Comparison of ENCODE assay signal across 15 mouse cellular contexts in the genomic region with DNA sequence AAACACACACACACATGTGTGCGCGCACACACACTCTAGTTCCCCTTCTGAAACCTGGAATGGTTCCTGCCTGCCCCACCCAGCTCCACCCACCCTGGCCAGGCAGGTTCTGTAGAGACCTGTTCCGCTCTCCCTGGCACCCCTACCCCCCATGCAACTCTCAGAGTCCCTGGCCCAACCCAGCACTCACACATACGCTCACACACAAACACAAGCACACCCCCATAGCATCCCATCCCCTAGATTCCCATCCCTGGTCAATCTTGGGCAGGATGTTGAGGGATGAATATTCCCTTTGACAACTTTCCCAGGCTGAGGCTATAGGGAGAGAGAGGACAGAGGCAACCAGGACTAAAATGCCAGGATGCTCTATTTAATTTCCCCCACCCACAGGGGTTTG. TPM values are rescaled to one million over a fixed set of nuclear protein-coding genes. Genes with fewer than 3 reads are reported as not detected.
DNase-seq lines count a peak whose midpoint lies in the region; ATAC-seq lines count a peak whose summit lies in the region.
"Had no signal": no experiment of that assay in that cellular context is flagged by ENCODE, and none has a peak within 500 bp of the region (broad histone marks: within the 10 kb centered on the region; RNA-seq: fewer than 3 reads in every experiment).

No protein-coding gene starts in this region.

- H3K4me3 ChIP-seq in hindbrain, embryonic 10.5 days = 0 out of 2 replicates have a peak overlapping the region, but pooled peaks have one; percentile 20
- H3K4me3 ChIP-seq in hindbrain, embryonic 16.5 days (ENCODE audit: low read length) = no peak overlapping the region
- H3K4me3 ChIP-seq in midbrain, embryonic 12.5 days = no peak overlapping the region
- H3K4me3 ChIP-seq: liver, embryonic 15.5 days had no signal

- ATAC-seq in hindbrain, embryonic 16.5 days = no peak
- ATAC-seq in midbrain, embryonic 12.5 days (ENCODE audit: low FRiP score, low read depth) = no peak
- ATAC-seq: Patski had no signal

- H3K36me3 ChIP-seq in hindbrain, embryonic 10.5 days = peaks cover 60% of the 10 kb centered on the region
- H3K36me3 ChIP-seq in hindbrain, embryonic 16.5 days (ENCODE audit: control insufficient read depth, insufficient read depth, low read length) = no peaks in the 10 kb centered on the region
- H3K36me3 ChIP-seq in midbrain, embryonic 12.5 days = peaks cover 23% of the 10 kb centered on the region
- H3K36me3 ChIP-seq: liver, embryonic 15.5 days had no signal

- peak overlapping the region; percentile 94 for H3K27ac ChIP-seq in hindbrain, embryonic 10.5 days
- H3K27ac ChIP-seq in hindbrain, embryonic 16.5 days (ENCODE audit: low read depth, low read length) = no peak overlapping the region
- H3K27ac ChIP-seq in midbrain, embryonic 12.5 days (replicated peaks) = peak overlapping the region; percentile 99
- H3K27ac ChIP-seq: liver, embryonic 15.5 days had no signal

- H3K4me1 ChIP-seq in hindbrain, embryonic 10.5 days (replicated peaks) = peaks cover 99% of the 10 kb centered on the region
- H3K4me1 ChIP-seq in hindbrain, embryonic 16.5 days (ENCODE audit: control insufficient read depth, insufficient read depth, low read depth, low read length) = peaks cover 83% of the 10 kb centered on the region
- H3K4me1 ChIP-seq in midbrain, embryonic 12.5 days = peaks cover 93% of the 10 kb centered on the region
- H3K4me1 ChIP-seq: liver, embryonic 15.5 days had no signal

- no peak overlapping the region for H3K4me2 ChIP-seq in hindbrain, embryonic 16.5 days (ENCODE audit: low read length)
- H3K4me2 ChIP-seq in midbrain, embryonic 12.5 days (replicated peaks) = 0 out of 2 replicates have a peak overlapping the region, but pooled peaks have one; percentile 54
- H3K4me2 ChIP-seq: liver, embryonic 15.5 days had no signal

- H3K27me3 ChIP-seq in hindbrain, embryonic 10.5 days (ENCODE audit: insufficient read depth, poor library complexity, severe bottlenecking) = no peaks in the 10 kb centered on the region
- no peaks in the 10 kb centered on the region for H3K27me3 ChIP-seq in hindbrain, embryonic 16.5 days (replicated peaks; ENCODE audit: control insufficient read depth, insufficient read depth, low read length)
- H3K27me3 ChIP-seq in midbrain, embryonic 12.5 days = no peaks in the 10 kb centered on the region
- H3K27me3 ChIP-seq: liver, embryonic 15.5 days; Patski had no signal

- 88% methylated on average over 4 of the region's 4 CpGs for WGBS in hindbrain, embryonic 10.5 days
- 85% methylated on average over 4 of the region's 4 CpGs for WGBS in hindbrain, embryonic 16.5 days
- WGBS in midbrain, embryonic 12.5 days = 91% methylated on average over 4 of the region's 4 CpGs

- no peak overlapping the region for H3K9ac ChIP-seq in hindbrain, embryonic 16.5 days (ENCODE audit: low read depth, low read length)
- H3K9ac ChIP-seq in midbrain, embryonic 12.5 days (replicated peaks) = peak overlapping the region; percentile 24; the same call in 1 of the 2 replicates
- H3K9ac ChIP-seq: liver, embryonic 15.5 days had no signal

- no peak for DNase-seq in hindbrain, embryonic 10.5 days (ENCODE audit: low spot score)
- DNase-seq in urinary bladder, adult 18-20 months (ENCODE audit: low spot score in 2 of 2) = peak; percentile 31 to 37
- DNase-seq in urinary bladder, postnatal 25 days (ENCODE audit: low spot score) = no peak
- DNase-seq in layer of hippocampus, postnatal 36 days = no peak
- DNase-seq in layer of hippocampus, adult 9-11 months = no peak
- DNase-seq in frontal cortex, postnatal 25 days (ENCODE audit: low spot score in 2 of 2) = no peak
- DNase-seq: adrenal gland, postnatal 10 days; cerebellum, adult 11-12 months; kidney, adult 18-20 months had no signal

- no peaks in the 10 kb centered on the region for H3K9me3 ChIP-seq in hindbrain, embryonic 10.5 days
- H3K9me3 ChIP-seq in hindbrain, embryonic 16.5 days (ENCODE audit: control insufficient read depth, low read length) = no peaks in the 10 kb centered on the region
- H3K9me3 ChIP-seq in midbrain, embryonic 12.5 days = no peaks in the 10 kb centered on the region
- H3K9me3 ChIP-seq: liver, embryonic 15.5 days had no signal

RNA-seq across cellular contexts. Expression of gene Vangl2, which starts 8.9 kb away (rescaled TPM):
- 46.0 and 72.6 TPM in 2 replicates for polyA plus RNA-seq in hindbrain, embryonic 10.5 days (2016; fragmentation: Nextera tagmentation; extraction: Ambion mirVana)
- 39.9 and 50.1 TPM in 2 replicates for polyA plus RNA-seq in hindbrain, embryonic 16.5 days (2015; fragmentation: Nextera tagmentation; extraction: Ambion mirVana)
- 56.9 and 60.9 TPM in 2 replicates for polyA plus RNA-seq in midbrain, embryonic 12.5 days (2016; fragmentation: Nextera tagmentation; extraction: Ambion mirVana)
- total RNA-seq in layer of hippocampus, postnatal 36 days (2021) = 10 to 100 TPM; 14.8 to 16.0 TPM

RNA-seq across cellular contexts. Expression of gene Nhlh1, which starts 38.0 kb away (rescaled TPM):
- 9.9 and 16.3 TPM in 2 replicates for polyA plus RNA-seq in hindbrain, embryonic 10.5 days (2016; fragmentation: Nextera tagmentation; extraction: Ambion mirVana)
- polyA plus RNA-seq in hindbrain, embryonic 16.5 days (2015; fragmentation: Nextera tagmentation; extraction: Ambion mirVana) = 2.6 and 3.2 TPM in 2 replicates
- 11.1 and 11.5 TPM in 2 replicates for polyA plus RNA-seq in midbrain, embryonic 12.5 days (2016; fragmentation: Nextera tagmentation; extraction: Ambion mirVana)
- total RNA-seq in layer of hippocampus, postnatal 36 days (2021) = 1 to 10 TPM; 1.3 to 1.5 TPM
- polyA plus RNA-seq: C2C12; heart, embryonic 14.5 days; liver, embryonic 15.5 days; Patski had no signal

Comparison
In these comparisons a context has a peak if more than half of its experiments do, and no peak if none do; other contexts are left out.
1. DNase-seq: peak in urinary bladder, adult 18-20 months (2 of 2); none in hindbrain, embryonic 10.5 days (single experiment), urinary bladder, postnatal 25 days (single experiment), layer of hippocampus, postnatal 36 days (0 of 2), layer of hippocampus, adult 9-11 months (single experiment) and frontal cortex, postnatal 25 days (0 of 2).